Mouse (Mus musculus): ENCODE data around the gene Prune2. TPM values are rescaled to one million over a fixed set of nuclear protein-coding genes. Genes with fewer than 3 reads are reported as not detected.

Prune2 gene
- polyA plus RNA-seq, 1 experiment from 2014 or later = 2.6 TPM

- no peak overlapping the region for H3K9ac ChIP-seq (ENCODE audit: low read length)
- no peak overlapping the region for H3K4me2 ChIP-seq (ENCODE audit: low read depth)
- H3K27ac ChIP-seq (ENCODE audit: low read depth, low read length) = no peak overlapping the region
- no peaks in the 10 kb centered on the region for H3K36me3 ChIP-seq (ENCODE audit: control insufficient read depth, insufficient read depth, low read length)
- no peak for DNase-seq (ENCODE audit: low spot score)
- no peak for ATAC-seq (ENCODE audit: insufficient read depth, low FRiP score, low TSS enrichment)
- 83% methylated on average over 10 of the region's 10 CpGs for WGBS
- no peaks in the 10 kb centered on the region for H3K27me3 ChIP-seq (ENCODE audit: control insufficient read depth, insufficient read depth, low read length)
- no peaks in the 10 kb centered on the region for H3K4me1 ChIP-seq (ENCODE audit: control insufficient read depth, insufficient read depth, low read length)
- H3K4me3 ChIP-seq (ENCODE audit: low read depth, low read length) = no peak overlapping the region
- H3K9me3 ChIP-seq (ENCODE audit: control insufficient read depth, low read length) = no peaks in the 10 kb centered on the region
These were observed 58.6 kb downstream of the Prune2 start for GRCm38 (mm10) chr19:17014337-17015124.

- H3K27ac ChIP-seq (ENCODE audit: low read depth, low read length) = no peak overlapping the region
- H3K9me3 ChIP-seq (ENCODE audit: control insufficient read depth, low read length) = no peaks in the 10 kb centered on the region
- DNase-seq (ENCODE audit: low spot score) = no peak
- no peak for ATAC-seq (ENCODE audit: insufficient read depth, low FRiP score, low TSS enrichment)
- 83% methylated on average over 4 of the region's 4 CpGs for WGBS
- H3K4me3 ChIP-seq (ENCODE audit: low read depth, low read length) = no peak overlapping the region
- no peaks in the 10 kb centered on the region for H3K36me3 ChIP-seq (ENCODE audit: control insufficient read depth, insufficient read depth, low read length)
- no peak overlapping the region for H3K9ac ChIP-seq (ENCODE audit: low read length)
- H3K4me1 ChIP-seq (ENCODE audit: control insufficient read depth, insufficient read depth, low read length) = no peaks in the 10 kb centered on the region
- H3K4me2 ChIP-seq (ENCODE audit: low read depth) = no peak overlapping the region
- no peaks in the 10 kb centered on the region for H3K27me3 ChIP-seq (ENCODE audit: control insufficient read depth, insufficient read depth, low read length)
These were observed 68.8 kb downstream of the Prune2 start for GRCm38 (mm10) chr19:17024748-17025147.

GRCm38 (mm10) chr19:17030276-17030675, 74.4 kb downstream of the Prune2 start:
- WGBS = 3% methylated on average over 3 of the region's 3 CpGs
- no peaks in the 10 kb centered on the region for H3K27me3 ChIP-seq (ENCODE audit: control insufficient read depth, insufficient read depth, low read length)

GRCm38 (mm10) chr19:17032314-17032713, 76.4 kb downstream of the Prune2 start:
- Histone ChIP-seq H3K9me3 (ENCODE audit: control insufficient read depth, low read length) (no peaks in the 10 kb centered on the region), H3K4me3 (ENCODE audit: low read depth, low read length) (no peak overlapping the region), H3K36me3 (ENCODE audit: control insufficient read depth, insufficient read depth, low read length) (no peaks in the 10 kb centered on the region), H3K4me2 (ENCODE audit: low read depth) (no peak overlapping the region), H3K4me1 (ENCODE audit: control insufficient read depth, insufficient read depth, low read length) (no peaks in the 10 kb centered on the region), H3K27me3 (ENCODE audit: control insufficient read depth, insufficient read depth, low read length) (no peaks in the 10 kb centered on the region), H3K27ac (ENCODE audit: low read depth, low read length) (no peak overlapping the region), H3K9ac (ENCODE audit: low read length) (no peak overlapping the region)
- DNase-seq (ENCODE audit: low spot score) (no peak), ATAC-seq (ENCODE audit: insufficient read depth, low FRiP score, low TSS enrichment) (no peak)
- WGBS = 79% methylated on average over 3 of the region's 3 CpGs

More at GRCm38 (mm10) chr19:17030276-17030675, 74.4 kb downstream of the Prune2 start:
- Histone ChIP-seq H3K4me2 (ENCODE audit: low read depth) (no peak overlapping the region), H3K36me3 (ENCODE audit: control insufficient read depth, insufficient read depth, low read length) (no peaks in the 10 kb centered on the region), H3K9me3 (ENCODE audit: control insufficient read depth, low read length) (no peaks in the 10 kb centered on the region), H3K9ac (ENCODE audit: low read length) (no peak overlapping the region), H3K4me1 (ENCODE audit: control insufficient read depth, insufficient read depth, low read length) (no peaks in the 10 kb centered on the region), H3K4me3 (ENCODE audit: low read depth, low read length) (no peak overlapping the region), H3K27ac (ENCODE audit: low read depth, low read length) (no peak overlapping the region)
- peak; percentile 66 for DNase-seq (ENCODE audit: low spot score)
- ATAC-seq (ENCODE audit: insufficient read depth, low FRiP score, low TSS enrichment) = no peak

GRCm38 (mm10) chr19:17046961-17047360, 91.0 kb downstream of the Prune2 start:
- no peak overlapping the region for H3K27ac ChIP-seq (ENCODE audit: low read depth, low read length)
- no peak overlapping the region for H3K4me3 ChIP-seq (ENCODE audit: low read depth, low read length)
- no peaks in the 10 kb centered on the region for H3K4me1 ChIP-seq (ENCODE audit: control insufficient read depth, insufficient read depth, low read length)
- no peak for DNase-seq (ENCODE audit: low spot score)
- no peak for ATAC-seq (ENCODE audit: insufficient read depth, low FRiP score, low TSS enrichment)
- WGBS = 76% methylated on average over 4 of the region's 4 CpGs
- no peak overlapping the region for H3K4me2 ChIP-seq (ENCODE audit: low read depth)
- no peaks in the 10 kb centered on the region for H3K27me3 ChIP-seq (ENCODE audit: control insufficient read depth, insufficient read depth, low read length)
- no peaks in the 10 kb centered on the region for H3K9me3 ChIP-seq (ENCODE audit: control insufficient read depth, low read length)
- H3K36me3 ChIP-seq (ENCODE audit: control insufficient read depth, insufficient read depth, low read length) = no peaks in the 10 kb centered on the region
- no peak overlapping the region for H3K9ac ChIP-seq (ENCODE audit: low read length)

GRCm38 (mm10) chr19:17055892-17056291, 100.0 kb downstream of the Prune2 start:
- Histone ChIP-seq H3K27ac (ENCODE audit: low read depth, low read length) (no peak overlapping the region), H3K4me1 (ENCODE audit: control insufficient read depth, insufficient read depth, low read length) (no peaks in the 10 kb centered on the region), H3K9ac (ENCODE audit: low read length) (no peak overlapping the region), H3K4me3 (ENCODE audit: low read depth, low read length) (no peak overlapping the region), H3K9me3 (ENCODE audit: control insufficient read depth, low read length) (no peaks in the 10 kb centered on the region), H3K27me3 (ENCODE audit: control insufficient read depth, insufficient read depth, low read length) (no peaks in the 10 kb centered on the region), H3K36me3 (ENCODE audit: control insufficient read depth, insufficient read depth, low read length) (no peaks in the 10 kb centered on the region), H3K4me2 (ENCODE audit: low read depth) (no peak overlapping the region)
- WGBS = 40% methylated on average over 3 of the region's 3 CpGs
- DNase-seq (ENCODE audit: low spot score) (no peak), ATAC-seq (ENCODE audit: insufficient read depth, low FRiP score, low TSS enrichment) (no peak)

- Histone ChIP-seq H3K4me1 (ENCODE audit: control insufficient read depth, insufficient read depth, low read length) (no peaks in the 10 kb centered on the region), H3K4me3 (ENCODE audit: low read depth, low read length) (no peak overlapping the region), H3K9me3 (ENCODE audit: control insufficient read depth, low read length) (no peaks in the 10 kb centered on the region), H3K9ac (ENCODE audit: low read length) (no peak overlapping the region), H3K36me3 (ENCODE audit: control insufficient read depth, insufficient read depth, low read length) (no peaks in the 10 kb centered on the region), H3K27me3 (ENCODE audit: control insufficient read depth, insufficient read depth, low read length) (no peaks in the 10 kb centered on the region), H3K27ac (ENCODE audit: low read depth, low read length) (no peak overlapping the region), H3K4me2 (ENCODE audit: low read depth) (no peak overlapping the region)
- no peak for DNase-seq (ENCODE audit: low spot score)
- ATAC-seq (ENCODE audit: insufficient read depth, low FRiP score, low TSS enrichment) = no peak
- 86% methylated on average over 5 of the region's 5 CpGs for WGBS
These were observed 104.2 kb downstream of the Prune2 start for GRCm38 (mm10) chr19:17060106-17060505.

- H3K9ac ChIP-seq (ENCODE audit: low read length) = no peak overlapping the region
- no peaks in the 10 kb centered on the region for H3K9me3 ChIP-seq (ENCODE audit: control insufficient read depth, low read length)
- no peaks in the 10 kb centered on the region for H3K4me1 ChIP-seq (ENCODE audit: control insufficient read depth, insufficient read depth, low read length)
- H3K27me3 ChIP-seq (ENCODE audit: control insufficient read depth, insufficient read depth, low read length) = no peaks in the 10 kb centered on the region
- DNase-seq (ENCODE audit: low spot score) (no peak), ATAC-seq (ENCODE audit: insufficient read depth, low FRiP score, low TSS enrichment) (no peak)
- no peaks in the 10 kb centered on the region for H3K36me3 ChIP-seq (ENCODE audit: control insufficient read depth, insufficient read depth, low read length)
- no peak overlapping the region for H3K4me2 ChIP-seq (ENCODE audit: low read depth)
- no peak overlapping the region for H3K27ac ChIP-seq (ENCODE audit: low read depth, low read length)
- no peak overlapping the region for H3K4me3 ChIP-seq (ENCODE audit: low read depth, low read length)
These were observed 108.5 kb downstream of the Prune2 start for GRCm38 (mm10) chr19:17064421-17064820.

GRCm38 (mm10) chr19:17069067-17069466, 113.1 kb downstream of the Prune2 start:
- Histone ChIP-seq H3K4me3 (ENCODE audit: low read depth, low read length) (no peak overlapping the region), H3K27me3 (ENCODE audit: control insufficient read depth, insufficient read depth, low read length) (no peaks in the 10 kb centered on the region), H3K4me1 (ENCODE audit: control insufficient read depth, insufficient read depth, low read length) (no peaks in the 10 kb centered on the region), H3K36me3 (ENCODE audit: control insufficient read depth, insufficient read depth, low read length) (no peaks in the 10 kb centered on the region), H3K27ac (ENCODE audit: low read depth, low read length) (no peak overlapping the region), H3K4me2 (ENCODE audit: low read depth) (no peak overlapping the region), H3K9ac (ENCODE audit: low read length) (no peak overlapping the region), H3K9me3 (ENCODE audit: control insufficient read depth, low read length) (no peaks in the 10 kb centered on the region)
- no peak for DNase-seq (ENCODE audit: low spot score)
- ATAC-seq (ENCODE audit: insufficient read depth, low FRiP score, low TSS enrichment) = no peak
- WGBS = 92% methylated on average over 7 of the region's 7 CpGs
